Mouse (Mus musculus) spleen, adult 2 months (tissue): ENCODE results near the gene Tmem9b. TPM values are rescaled to one million over a fixed set of nuclear protein-coding genes. Genes with fewer than 3 reads are reported as not detected.
A peak's percentile ranks its signal among the peaks of the same experiment; 100 is the strongest.

Source experiments
- DNase-seq, 2 experiments: peaks; one replicate each; pipeline versions ENCODE4 v3.0.0 to v3.0.0-alpha.2; 2012 to 2021; ENCODE audit warnings: low spot score in 2 of 2, low read depth in 1 of 2
- H3K27ac ChIP-seq: fragments of 200-500 bp; 2 replicates; pipeline ENCODE4 v1.5.1; 2012; ENCODE audit warnings: low read length, inconsistent platforms; ENCODE audit not compliant: insufficient read depth
- H3K27me3 ChIP-seq: fragments of 200-500 bp; 2 replicates; pipeline ENCODE4 v1.6.1; 2012; ENCODE audit warnings: mild to moderate bottlenecking, moderate library complexity, low read length, inconsistent platforms; ENCODE audit not compliant: control insufficient read depth, insufficient read depth
- H3K36me3 ChIP-seq: fragments of 200-500 bp; 2 replicates; pipeline ENCODE4 v1.6.1; 2012; ENCODE audit warnings: mild to moderate bottlenecking, low read length, inconsistent platforms; ENCODE audit not compliant: control insufficient read depth, insufficient read depth
- H3K4me1 ChIP-seq: fragments of 200-500 bp; 2 replicates; pipeline ENCODE4 v1.6.1; 2011; ENCODE audit warnings: inconsistent platforms; ENCODE audit not compliant: control insufficient read depth, insufficient read depth, insufficient read length
- H3K4me3 ChIP-seq: fragments of 200-500 bp; 2 replicates; pipeline ENCODE4 v1.5.1; 2011; ENCODE audit warnings: mild to moderate bottlenecking, inconsistent platforms; ENCODE audit not compliant: insufficient read depth, insufficient read length; ENCODE audit errors: extremely low read depth
- CTCF ChIP-seq: fragments of 200-500 bp; IDR thresholded peaks from 2 replicates; pipeline ENCODE4 v1.5.1; 2011; ENCODE audit warnings: mild to moderate bottlenecking, inconsistent platforms; ENCODE audit not compliant: insufficient read depth, insufficient read length, insufficient replicate concordance; ENCODE audit errors: extremely low read depth
- POLR2A ChIP-seq: fragments of 200-500 bp; IDR thresholded peaks from 2 replicates; pipeline ENCODE4 v1.6.1; 2011; ENCODE audit warnings: low read depth, low read length, inconsistent platforms
- WGBS: fragments of 180-500 bp; shearing (Covaris S2); methylation state at CpG from one replicate; pipeline ENCODE4 v1.1.7; 2018; 5-methylcytosine and 5-hydroxymethylcytosine counted together
- polyA plus RNA-seq: library from polyadenylated mRNA; depleted of rRNA; stranded (reverse); fragments of >200 nt; gene quantifications from 2 replicates; pipeline ENCODE4 v1.2.3, GENCODE M21; 2012; rRNA removed

Gene Tmem9b
- 18.3 and 24.5 TPM in 2 replicates for polyA plus RNA-seq

GRCm38 (mm10) chr7:109752008-109752925, at the start of gene Tmem9b:
Tmem9b (minus strand) TSS chr7:109752875.
- WGBS: 2% methylated on average over 74 of the region's 74 CpGs

GRCm38 (mm10) chr7:109800626-109801025, 48.0 kb upstream of the Tmem9b start:
- Histone ChIP-seq H3K36me3 (no peaks in the 10 kb centered on the region), H3K27ac (no peak overlapping the region), H3K4me1 (no peaks in the 10 kb centered on the region), H3K27me3 (0 out of 2 replicates have a peak, but pooled peaks cover 2% of the 10 kb centered on the region), H3K4me3 (no peak overlapping the region)
- DNase-seq: no peak
- no peak for TF ChIP-seq POLR2A
- TF ChIP-seq CTCF: no peak
- WGBS: 85% methylated on average over 4 of the region's 4 CpGs

More at GRCm38 (mm10) chr7:109752008-109752925, at the start of gene Tmem9b:
- peak within 1 kb of the TSS; percentile 81 for H3K27ac ChIP-seq
- DNase-seq: peak; percentile 30 to 75
- TF ChIP-seq CTCF (no peak), POLR2A (peak; percentile 18; the same call in 1 of the 2 replicates)
- H3K4me1 ChIP-seq: peaks cover 5% of the 10 kb centered on the region; the same call in 1 of the 2 replicates
- H3K27me3 ChIP-seq: no peaks in the 10 kb centered on the region
- no peaks in the 10 kb centered on the region for H3K36me3 ChIP-seq
- peak within 1 kb of the TSS; percentile 98 for H3K4me3 ChIP-seq

- Histone ChIP-seq H3K4me3 (no peak overlapping the region), H3K27me3 (no peaks in the 10 kb centered on the region), H3K27ac (no peak overlapping the region), H3K4me1 (no peaks in the 10 kb centered on the region), H3K36me3 (no peaks in the 10 kb centered on the region)
- 84% methylated on average over 11 of the region's 11 CpGs for WGBS
- no peak for DNase-seq
- TF ChIP-seq POLR2A (no peak), CTCF (no peak)
These were observed 46.5 kb upstream of the Tmem9b start for GRCm38 (mm10) chr7:109799168-109799567.

- Histone ChIP-seq H3K36me3 (no peaks in the 10 kb centered on the region), H3K27ac (no peak overlapping the region), H3K4me1 (no peaks in the 10 kb centered on the region), H3K27me3 (no peaks in the 10 kb centered on the region), H3K4me3 (no peak overlapping the region)
- no peak for TF ChIP-seq POLR2A
- no peak for TF ChIP-seq CTCF
- WGBS: 81% methylated on average over 5 of the region's 5 CpGs
- DNase-seq: no peak
These were observed 42.9 kb upstream of the Tmem9b start for GRCm38 (mm10) chr7:109795564-109795963.

GRCm38 (mm10) chr7:109794556-109794955, 41.9 kb upstream of the Tmem9b start:
- DNase-seq: no peak
- TF ChIP-seq CTCF (no peak), POLR2A (no peak)
- H3K4me1 ChIP-seq: no peaks in the 10 kb centered on the region
- H3K27me3 ChIP-seq: no peaks in the 10 kb centered on the region
- 45% methylated on average over 2 of the region's 2 CpGs for WGBS
- no peak overlapping the region for H3K27ac ChIP-seq
- H3K36me3 ChIP-seq: no peaks in the 10 kb centered on the region
- no peak overlapping the region for H3K4me3 ChIP-seq

- TF ChIP-seq CTCF (peak; percentile 40; the same call in 1 of the 2 replicates), POLR2A (no peak)
- peak; percentile 30 to 43 for DNase-seq
- Histone ChIP-seq H3K27me3 (no peaks in the 10 kb centered on the region), H3K4me3 (no peak overlapping the region), H3K36me3 (no peaks in the 10 kb centered on the region), H3K4me1 (no peaks in the 10 kb centered on the region), H3K27ac (no peak overlapping the region)
- WGBS: 78% methylated on average over 2 of the region's 2 CpGs
These were observed 40.1 kb upstream of the Tmem9b start for GRCm38 (mm10) chr7:109792759-109793158.
